In the genomic region with DNA sequence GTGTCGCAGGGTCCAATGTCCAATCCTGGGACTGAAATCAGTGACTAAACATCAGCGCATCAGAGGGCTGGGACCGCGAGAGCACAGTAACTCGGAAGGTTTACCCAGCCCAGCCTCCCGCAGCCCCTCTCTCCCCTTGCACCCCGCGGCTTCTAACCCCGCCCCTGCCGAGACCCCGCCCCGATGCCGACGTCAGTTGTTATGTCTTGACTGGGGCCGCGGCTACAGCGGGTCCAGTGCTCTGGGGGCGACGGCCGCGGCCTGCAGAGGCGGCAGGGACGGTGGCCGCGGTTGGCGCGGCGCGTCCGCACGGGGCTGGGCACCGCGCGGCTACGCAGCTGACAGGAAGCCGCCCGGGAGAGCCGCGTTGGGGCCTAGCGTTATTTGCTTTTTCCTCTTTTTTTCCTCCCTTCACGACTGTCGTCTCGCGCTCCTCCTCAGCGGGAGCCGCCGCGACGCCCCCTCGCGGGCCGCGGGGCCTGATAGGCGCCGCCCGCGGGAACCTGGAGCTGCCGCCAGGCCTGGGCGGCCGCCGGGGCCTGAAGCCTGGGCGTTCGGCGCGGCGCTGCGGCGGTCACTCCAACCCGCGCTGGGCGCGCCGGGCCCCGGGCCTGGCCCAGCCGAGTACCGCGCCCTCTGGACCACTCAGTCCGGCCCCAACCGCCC, we compare ENCODE assay signal across 8 mouse cellular contexts. TPM values are rescaled to one million over a fixed set of nuclear protein-coding genes. Genes with fewer than 3 reads are reported as not detected.
DNase-seq lines count a peak whose midpoint lies in the region; ATAC-seq and TF ChIP-seq lines count a peak whose summit lies in the region.

A gene (plus strand): TSS at position 220 of the 666 bp plus-strand sequence.

- H3K27ac ChIP-seq in bone marrow macrophage, adult 2 months (ENCODE audit: insufficient read depth, low read depth, low read length) = peak within 1 kb of the TSS; percentile 93
- H3K27ac ChIP-seq in embryonic fibroblast, embryonic 13.5 days (ENCODE audit: insufficient read depth, low read length) = peak within 1 kb of the TSS; percentile 76
- H3K27ac ChIP-seq in heart, embryonic 10.5 days = peak within 1 kb of the TSS; percentile 99
- peak within 1 kb of the TSS; percentile 99 for H3K27ac ChIP-seq in kidney, embryonic 15.5 days

- peak within 1 kb of the TSS; percentile 91 for H3K4me3 ChIP-seq in bone marrow macrophage, adult 2 months (ENCODE audit: insufficient read depth, low read length)
- H3K4me3 ChIP-seq in embryonic fibroblast, embryonic 13.5 days (ENCODE audit: insufficient read depth, low read length) = peak within 1 kb of the TSS; percentile 64
- peak within 1 kb of the TSS; percentile 98 for H3K4me3 ChIP-seq in heart, embryonic 10.5 days
- H3K4me3 ChIP-seq in kidney, embryonic 15.5 days (replicated peaks) = peak within 1 kb of the TSS; percentile 95

- no peak for TF ChIP-seq CTCF in bone marrow macrophage, adult 2 months (IDR thresholded peaks at IDR 0.05; ENCODE audit: low read depth, low read length)
- TF ChIP-seq CTCF in embryonic fibroblast, embryonic 13.5 days (IDR thresholded peaks at IDR 0.05; ENCODE audit: borderline replicate concordance, insufficient read depth, low read length) = no peak

- H3K36me3 ChIP-seq in heart, embryonic 10.5 days = 0 out of 2 replicates have a peak, but pooled peaks cover 7% of the 10 kb centered on the region
- peaks cover 13% of the 10 kb centered on the region; the same call in 1 of the 2 replicates for H3K36me3 ChIP-seq in kidney, embryonic 15.5 days

- H3K9ac ChIP-seq in kidney, embryonic 15.5 days = peak within 1 kb of the TSS; percentile 98

- peak; percentile 90 for DNase-seq in A20 (ENCODE audit: low read depth, low spot score)
- peak; percentile 98 for DNase-seq in heart, embryonic 10.5 days (ENCODE audit: low spot score)
- peak; percentile 93 for DNase-seq in liver
- DNase-seq in spleen, postnatal 4 days (ENCODE audit: low spot score in 2 of 2) = peak; percentile 87 to 93

- H3K9me3 ChIP-seq in heart, embryonic 10.5 days = no peaks in the 10 kb centered on the region
- no peaks in the 10 kb centered on the region for H3K9me3 ChIP-seq in kidney, embryonic 15.5 days (replicated peaks)

- peak; percentile 99 for ATAC-seq in kidney, embryonic 15.5 days (replicated peaks; ENCODE audit: low FRiP score)
- ATAC-seq in monocyte, adult 5-6 weeks (replicated peaks; ENCODE audit: insufficient number of reproducible peaks, low FRiP score, low TSS enrichment, poor library complexity, severe bottlenecking) = peak; percentile 86

- peaks cover 8% of the 10 kb centered on the region for H3K4me1 ChIP-seq in bone marrow macrophage, adult 2 months (ENCODE audit: control insufficient read depth, insufficient read depth, low read length)
- H3K4me1 ChIP-seq in embryonic fibroblast, embryonic 13.5 days (ENCODE audit: control insufficient read depth, insufficient read depth, low read length) = no peaks in the 10 kb centered on the region
- peaks cover 10% of the 10 kb centered on the region for H3K4me1 ChIP-seq in heart, embryonic 10.5 days
- H3K4me1 ChIP-seq in kidney, embryonic 15.5 days = peaks cover 21% of the 10 kb centered on the region

- no peaks in the 10 kb centered on the region for H3K27me3 ChIP-seq in heart, embryonic 10.5 days (ENCODE audit: insufficient read depth, poor library complexity, severe bottlenecking)
- no peaks in the 10 kb centered on the region for H3K27me3 ChIP-seq in kidney, embryonic 15.5 days

- under 1% methylated on average over 79 of the region's 79 CpGs for WGBS in heart, embryonic 10.5 days
- WGBS in kidney, embryonic 15.5 days = under 1% methylated on average over 79 of the region's 79 CpGs

- peak; percentile 65; the same call in 1 of the 2 replicates for TF ChIP-seq POLR2A in bone marrow macrophage, adult 2 months (IDR thresholded peaks at IDR 0.05; ENCODE audit: borderline replicate concordance, low read depth, low read length)
- peak; percentile 94 for TF ChIP-seq POLR2A in embryonic fibroblast, embryonic 13.5 days (IDR thresholded peaks at IDR 0.05; ENCODE audit: low read depth, low read length)

- peak within 1 kb of the TSS; percentile 77 for H3K4me2 ChIP-seq in kidney, embryonic 15.5 days

RNA-seq across cellular contexts. Expression of the gene that starts here (rescaled TPM):
- polyA plus RNA-seq in bone marrow macrophage, adult 2 months (2012; ENCODE audit: insufficient read depth, insufficient read length, missing spikeins) = 27.2 and 29.2 TPM in 2 replicates
- polyA plus RNA-seq in embryonic fibroblast, embryonic 13.5 days (2011; ENCODE audit: insufficient read length, low read depth, missing spikeins) = 20.9 and 23.3 TPM in 2 replicates
- polyA plus RNA-seq in heart, embryonic 10.5 days (2016; fragmentation: Nextera tagmentation; extraction: Ambion mirVana) = 12.6 and 14.4 TPM in 2 replicates
- 16.7 and 17.2 TPM in 2 replicates for polyA plus RNA-seq in kidney, embryonic 15.5 days (2015; fragmentation: Nextera tagmentation; extraction: Ambion mirVana)
- total RNA-seq in monocyte, adult 5-6 weeks (2017) = 42.9 to 54.1 TPM (median 53.0 TPM) in 3 replicates

Comparison
In these comparisons a context has a peak if more than half of its experiments do, and no peak if none do; other contexts are left out.
1. Peak in every context shown above with its lines: DNase-seq, ATAC-seq, H3K4me3 ChIP-seq and H3K27ac ChIP-seq.